Mouse (Mus musculus) midbrain, embryonic 12.5 days (tissue): ENCODE results near the gene Tmem56. TPM values are rescaled to one million over a fixed set of nuclear protein-coding genes. Genes with fewer than 3 reads are reported as not detected.

Source experiments
- ATAC-seq: fragments of 200-750 bp; cut with Nextera tagmentation; 2 replicates; pipeline ENCODE4 v1.8.0; 2017; ENCODE audit warnings: low read depth, moderate TSS enrichment, moderate library complexity; ENCODE audit not compliant: low FRiP score
- H3K27ac ChIP-seq: fragments of 300-500 bp; sonication (generic); replicated peaks from 2 replicates; pipeline ENCODE4 v1.5.1; 2016; ENCODE audit warnings: mild to moderate bottlenecking
- H3K27me3 ChIP-seq: fragments of 300-500 bp; sonication (generic); 2 replicates; pipeline ENCODE4 v1.6.1; 2016; ENCODE audit warnings: mild to moderate bottlenecking
- H3K36me3 ChIP-seq: fragments of 300-500 bp; sonication (generic); 2 replicates; pipeline ENCODE4 v1.6.1; 2016
- H3K4me1 ChIP-seq: fragments of 300-500 bp; sonication (generic); 2 replicates; pipeline ENCODE4 v1.6.1; 2016
- H3K4me2 ChIP-seq: fragments of 300-500 bp; sonication (generic); replicated peaks from 2 replicates; pipeline ENCODE4 v1.6.1; 2016; ENCODE audit warnings: mild to moderate bottlenecking, moderate library complexity
- H3K4me3 ChIP-seq: fragments of 300-500 bp; sonication (generic); 2 replicates; pipeline ENCODE4 v1.5.1; 2016; ENCODE audit warnings: mild to moderate bottlenecking
- H3K9ac ChIP-seq: fragments of 300-500 bp; sonication (generic); replicated peaks from 2 replicates; pipeline ENCODE4 v1.6.1; 2016; ENCODE audit warnings: mild to moderate bottlenecking, moderate library complexity
- H3K9me3 ChIP-seq: fragments of 300-500 bp; sonication (generic); 2 replicates; pipeline ENCODE4 v1.6.1; 2016; ENCODE audit warnings: mild to moderate bottlenecking
- WGBS: fragments of 180-500 bp; shearing (Covaris S2); methylation state at CpG from one replicate; pipeline ENCODE4 v1.1.7; 2016; 5-methylcytosine and 5-hydroxymethylcytosine counted together
- polyA plus RNA-seq: library from polyadenylated mRNA; unstranded; fragments of >200 nt; fragmentation: Nextera tagmentation; extraction: Ambion mirVana; gene quantifications from 2 replicates; pipeline ENCODE4 v1.2.1, GENCODE M21; 2016

Tmem56 gene
- polyA plus RNA-seq = 0.69 and 1.0 TPM in 2 replicates

- Histone ChIP-seq H3K4me1 (no peaks in the 10 kb centered on the region), H3K4me3 (no peak within 1 kb of the TSS), H3K36me3 (no peaks in the 10 kb centered on the region), H3K27me3 (no peaks in the 10 kb centered on the region), H3K4me2 (no peak within 1 kb of the TSS), H3K27ac (no peak within 1 kb of the TSS), H3K9ac (no peak within 1 kb of the TSS), H3K9me3 (no peaks in the 10 kb centered on the region)
- no peak for ATAC-seq
- WGBS = 87% methylated on average over 4 of the region's 4 CpGs
Measured at GRCm38 (mm10) chr3:121282998-121283397, at the start of gene Tmem56. Tmem56 (minus strand) TSS chr3:121283098.

- Histone ChIP-seq H3K36me3 (no peaks in the 10 kb centered on the region), H3K4me2 (no peak overlapping the region), H3K27me3 (no peaks in the 10 kb centered on the region), H3K4me3 (no peak overlapping the region), H3K4me1 (no peaks in the 10 kb centered on the region), H3K9ac (no peak overlapping the region), H3K9me3 (no peaks in the 10 kb centered on the region), H3K27ac (no peak overlapping the region)
- ATAC-seq = no peak
- 79% methylated on average over 7 of the region's 7 CpGs for WGBS
Measured at GRCm38 (mm10) chr3:121330244-121330646, 47.3 kb upstream of the Tmem56 start.

- ATAC-seq = no peak
- WGBS = 80% methylated on average over 10 of the region's 10 CpGs
- H3K9me3 ChIP-seq = no peaks in the 10 kb centered on the region
Measured at GRCm38 (mm10) chr3:121329647-121330046, 46.7 kb upstream of the Tmem56 start.

GRCm38 (mm10) chr3:121327406-121327805 is 44.5 kb upstream of the Tmem56 start:
- ATAC-seq = no peak
- H3K4me1 ChIP-seq = no peaks in the 10 kb centered on the region
- H3K9me3 ChIP-seq = no peaks in the 10 kb centered on the region
- H3K36me3 ChIP-seq = no peaks in the 10 kb centered on the region
- H3K27ac ChIP-seq = no peak overlapping the region
- H3K4me2 ChIP-seq = no peak overlapping the region
- no peaks in the 10 kb centered on the region for H3K27me3 ChIP-seq
- no peak overlapping the region for H3K9ac ChIP-seq
- no peak overlapping the region for H3K4me3 ChIP-seq
- 94% methylated on average over 5 of the region's 5 CpGs for WGBS

More at GRCm38 (mm10) chr3:121329647-121330046, 46.7 kb upstream of the Tmem56 start:
- Histone ChIP-seq H3K4me3 (no peak overlapping the region), H3K4me2 (no peak overlapping the region), H3K27ac (no peak overlapping the region), H3K27me3 (no peaks in the 10 kb centered on the region), H3K9ac (no peak overlapping the region), H3K36me3 (no peaks in the 10 kb centered on the region), H3K4me1 (no peaks in the 10 kb centered on the region)

- Histone ChIP-seq H3K36me3 (no peaks in the 10 kb centered on the region), H3K9ac (no peak overlapping the region), H3K27me3 (no peaks in the 10 kb centered on the region), H3K4me1 (no peaks in the 10 kb centered on the region), H3K4me2 (no peak overlapping the region), H3K4me3 (no peak overlapping the region), H3K9me3 (no peaks in the 10 kb centered on the region), H3K27ac (no peak overlapping the region)
- 96% methylated on average over 15 of the region's 15 CpGs for WGBS
- no peak for ATAC-seq
Measured at GRCm38 (mm10) chr3:121323371-121323770, 40.5 kb upstream of the Tmem56 start.

GRCm38 (mm10) chr3:121320896-121321295 is 38.0 kb upstream of the Tmem56 start:
- H3K4me3 ChIP-seq = no peak overlapping the region
- WGBS = 57% methylated on average over 1 of the region's 1 CpGs
- no peaks in the 10 kb centered on the region for H3K36me3 ChIP-seq

GRCm38 (mm10) chr3:121319906-121320305 is 37.0 kb upstream of the Tmem56 start:
- H3K9ac ChIP-seq = no peak overlapping the region
- no peak overlapping the region for H3K4me3 ChIP-seq
- H3K9me3 ChIP-seq = no peaks in the 10 kb centered on the region
- H3K36me3 ChIP-seq = no peaks in the 10 kb centered on the region
- no peaks in the 10 kb centered on the region for H3K4me1 ChIP-seq
- ATAC-seq = no peak
- 95% methylated on average over 6 of the region's 6 CpGs for WGBS
- H3K27me3 ChIP-seq = no peaks in the 10 kb centered on the region
- no peak overlapping the region for H3K27ac ChIP-seq
- no peak overlapping the region for H3K4me2 ChIP-seq

More at GRCm38 (mm10) chr3:121320896-121321295, 38.0 kb upstream of the Tmem56 start:
- Histone ChIP-seq H3K4me1 (no peaks in the 10 kb centered on the region), H3K9ac (no peak overlapping the region), H3K9me3 (no peaks in the 10 kb centered on the region), H3K27me3 (no peaks in the 10 kb centered on the region), H3K27ac (no peak overlapping the region), H3K4me2 (no peak overlapping the region)
- ATAC-seq = no peak

- H3K27me3 ChIP-seq = no peaks in the 10 kb centered on the region
- H3K4me2 ChIP-seq = no peak overlapping the region
- peaks cover 4% of the 10 kb centered on the region; the same call in 1 of the 2 replicates for H3K4me1 ChIP-seq
- WGBS = 95% methylated on average over 7 of the region's 7 CpGs
- no peak for ATAC-seq
- no peak overlapping the region for H3K27ac ChIP-seq
- H3K36me3 ChIP-seq = no peaks in the 10 kb centered on the region
- H3K9me3 ChIP-seq = no peaks in the 10 kb centered on the region
- H3K4me3 ChIP-seq = no peak overlapping the region
- no peak overlapping the region for H3K9ac ChIP-seq
Measured at GRCm38 (mm10) chr3:121315498-121315897, 32.6 kb upstream of the Tmem56 start.

GRCm38 (mm10) chr3:121314149-121314548 is 31.3 kb upstream of the Tmem56 start:
- H3K4me1 ChIP-seq = peaks cover 4% of the 10 kb centered on the region; the same call in 1 of the 2 replicates
- H3K36me3 ChIP-seq = no peaks in the 10 kb centered on the region
- H3K27ac ChIP-seq = no peak overlapping the region
- H3K4me2 ChIP-seq = no peak overlapping the region
- H3K27me3 ChIP-seq = no peaks in the 10 kb centered on the region
- 84% methylated on average over 6 of the region's 6 CpGs for WGBS
- H3K4me3 ChIP-seq = no peak overlapping the region
- ATAC-seq = no peak
- H3K9ac ChIP-seq = no peak overlapping the region
- H3K9me3 ChIP-seq = no peaks in the 10 kb centered on the region

- H3K9me3 ChIP-seq = no peaks in the 10 kb centered on the region
- H3K4me1 ChIP-seq = peaks cover 4% of the 10 kb centered on the region; the same call in 1 of the 2 replicates
- WGBS = 82% methylated on average over 8 of the region's 9 CpGs
- H3K4me3 ChIP-seq = no peak overlapping the region
- H3K36me3 ChIP-seq = no peaks in the 10 kb centered on the region
- no peaks in the 10 kb centered on the region for H3K27me3 ChIP-seq
- H3K27ac ChIP-seq = no peak overlapping the region
- no peak overlapping the region for H3K4me2 ChIP-seq
- no peak overlapping the region for H3K9ac ChIP-seq
- ATAC-seq = no peak
Measured at GRCm38 (mm10) chr3:121312979-121313378, 30.1 kb upstream of the Tmem56 start.

- peaks cover 4% of the 10 kb centered on the region; the same call in 1 of the 2 replicates for H3K4me1 ChIP-seq
- H3K4me2 ChIP-seq = no peak overlapping the region
- no peaks in the 10 kb centered on the region for H3K36me3 ChIP-seq
- no peaks in the 10 kb centered on the region for H3K27me3 ChIP-seq
- no peaks in the 10 kb centered on the region for H3K9me3 ChIP-seq
- H3K27ac ChIP-seq = no peak overlapping the region
- no peak overlapping the region for H3K9ac ChIP-seq
- H3K4me3 ChIP-seq = no peak overlapping the region
- no peak for ATAC-seq
- whole genome bisulfite sequencing = 90% methylated on average over 6 of the region's 6 CpGs
Measured at GRCm38 (mm10) chr3:121312426-121312825, 29.5 kb upstream of the Tmem56 start.

- Histone ChIP-seq H3K36me3 (0 out of 2 replicates have a peak, but pooled peaks cover 3% of the 10 kb centered on the region), H3K9me3 (no peaks in the 10 kb centered on the region), H3K27me3 (no peaks in the 10 kb centered on the region), H3K9ac (no peak overlapping the region), H3K4me2 (no peak overlapping the region), H3K27ac (no peak overlapping the region), H3K4me3 (no peak overlapping the region), H3K4me1 (peaks cover 4% of the 10 kb centered on the region; the same call in 1 of the 2 replicates)
- no peak for ATAC-seq
- WGBS = 91% methylated on average over 16 of the region's 16 CpGs
Measured at GRCm38 (mm10) chr3:121309896-121310714, 27.2 kb upstream of the Tmem56 start.
